20 mouse cellular contexts compared by ENCODE assay signal in genomic region chr3:40793783-40794182, GRCm38 (mm10).
"Had no signal": no experiment of that assay in that cellular context is flagged by ENCODE, and none has a peak within 500 bp of the region (broad histone marks: within the 10 kb centered on the region; RNA-seq: fewer than 3 reads in every experiment).

No protein-coding gene starts in this region.

- DNase-seq: kidney, adult 2 months; kidney, postnatal 10 days; kidney, postnatal 4 days; layer of hippocampus, postnatal 36 days; liver; lung, adult 18-20 months; lung, postnatal 14 days; right cerebral cortex, adult 18-20 months; right cerebral cortex, postnatal 14 days; right cerebral cortex, postnatal 4 days; thymus, postnatal 36 days had no signal

- H3K36me3 ChIP-seq: limb, embryonic 10.5 days; limb, embryonic 13.5 days; stomach, embryonic 15.5 days had no signal

- H3K27ac ChIP-seq: limb, embryonic 10.5 days; limb, embryonic 13.5 days; liver, embryonic 12.5 days; liver, embryonic 15.5 days; macrophage; midbrain, embryonic 12.5 days; stomach, embryonic 15.5 days had no signal

- H3K9me3 ChIP-seq: limb, embryonic 10.5 days; limb, embryonic 13.5 days; liver, embryonic 12.5 days; liver, embryonic 15.5 days; midbrain, embryonic 12.5 days; stomach, embryonic 15.5 days had no signal

- H3K4me3 ChIP-seq: limb, embryonic 10.5 days; limb, embryonic 13.5 days; liver, embryonic 12.5 days; liver, embryonic 15.5 days; midbrain, embryonic 12.5 days; stomach, embryonic 15.5 days had no signal

- H3K4me2 ChIP-seq: limb, embryonic 13.5 days; liver, embryonic 12.5 days; liver, embryonic 15.5 days; midbrain, embryonic 12.5 days; stomach, embryonic 15.5 days had no signal

- H3K4me1 ChIP-seq: limb, embryonic 10.5 days; limb, embryonic 13.5 days; midbrain, embryonic 12.5 days; stomach, embryonic 15.5 days had no signal

- ATAC-seq: intestine, embryonic 16.5 days; liver, embryonic 12.5 days; midbrain, embryonic 16.5 days had no signal

- H3K27me3 ChIP-seq: limb, embryonic 13.5 days; liver, embryonic 12.5 days; liver, embryonic 15.5 days; midbrain, embryonic 12.5 days; stomach, embryonic 15.5 days had no signal

- H3K9ac ChIP-seq: limb, embryonic 13.5 days; liver, embryonic 12.5 days; liver, embryonic 15.5 days; midbrain, embryonic 12.5 days; stomach, embryonic 15.5 days had no signal
